Mouse (Mus musculus): ENCODE data around the gene Rnase2b.

- TF ChIP-seq EP300 (IDR thresholded peaks at IDR 0.05) (no peak), CTCF (IDR thresholded peaks at IDR 0.05) (no peak)
Observed at GRCm38 (mm10) chr14:51203115-51203514, 41.1 kb downstream of the Rnase2b start, which contains the start of gene Ear14.

Measured in lung, postnatal 0 days (tissue).